Mouse (Mus musculus): ENCODE results near the gene Cerkl.

The Cerkl gene

GRCm38 (mm10) chr2:79378346-79379086, 78.1 kb downstream of the Cerkl start:
- no peak for DNase-seq (ENCODE audit: extremely low spot score, low read depth, low spot score)

- DNase-seq (ENCODE audit: extremely low spot score, low read depth, low spot score): no peak
These were observed 83.9 kb downstream of the Cerkl start for GRCm38 (mm10) chr2:79372486-79373200.

GRCm38 (mm10) chr2:79372154-79372467, 84.5 kb downstream of the Cerkl start:
- no peak for DNase-seq (ENCODE audit: extremely low spot score, low read depth, low spot score)

GRCm38 (mm10) chr2:79371326-79372153, 85.0 kb downstream of the Cerkl start:
- no peak for DNase-seq (ENCODE audit: extremely low spot score, low read depth, low spot score)

- DNase-seq (ENCODE audit: extremely low spot score, low read depth, low spot score): no peak
These were observed 85.8 kb downstream of the Cerkl start for GRCm38 (mm10) chr2:79370711-79371312.

GRCm38 (mm10) chr2:79369905-79370304, 86.7 kb downstream of the Cerkl start:
- no peak for DNase-seq (ENCODE audit: extremely low spot score, low read depth, low spot score)

GRCm38 (mm10) chr2:79369061-79369524, 87.5 kb downstream of the Cerkl start:
- DNase-seq (ENCODE audit: extremely low spot score, low read depth, low spot score): no peak

GRCm38 (mm10) chr2:79368661-79369060, 87.9 kb downstream of the Cerkl start:
- no peak for DNase-seq (ENCODE audit: extremely low spot score, low read depth, low spot score)

- no peak for DNase-seq (ENCODE audit: extremely low spot score, low read depth, low spot score)
These were observed 88.8 kb downstream of the Cerkl start for GRCm38 (mm10) chr2:79367451-79368450.

GRCm38 (mm10) chr2:79363920-79364319, 92.7 kb downstream of the Cerkl start:
- DNase-seq (ENCODE audit: extremely low spot score, low read depth, low spot score): no peak

GRCm38 (mm10) chr2:79362029-79362428, 94.6 kb downstream of the Cerkl start:
- DNase-seq (ENCODE audit: extremely low spot score, low read depth, low spot score): no peak

- no peak for DNase-seq (ENCODE audit: extremely low spot score, low read depth, low spot score)
These were observed 98.8 kb downstream of the Cerkl start for GRCm38 (mm10) chr2:79357835-79358234.

GRCm38 (mm10) chr2:79354773-79355172, 101.8 kb downstream of the Cerkl start:
- DNase-seq (ENCODE audit: extremely low spot score, low read depth, low spot score): no peak

- no peak for DNase-seq (ENCODE audit: extremely low spot score, low read depth, low spot score)
These were observed 104.3 kb downstream of the Cerkl start for GRCm38 (mm10) chr2:79352100-79352802.

GRCm38 (mm10) chr2:79351179-79352099, 105.1 kb downstream of the Cerkl start:
- DNase-seq (ENCODE audit: extremely low spot score, low read depth, low spot score): no peak

- DNase-seq (ENCODE audit: extremely low spot score, low read depth, low spot score): no peak
These were observed 113.5 kb downstream of the Cerkl start for GRCm38 (mm10) chr2:79343115-79343514.

GRCm38 (mm10) chr2:79339003-79339402, 117.6 kb downstream of the Cerkl start:
- DNase-seq (ENCODE audit: extremely low spot score, low read depth, low spot score): no peak

GRCm38 (mm10) chr2:79336141-79336540, 120.4 kb downstream of the Cerkl start:
- DNase-seq (ENCODE audit: extremely low spot score, low read depth, low spot score): no peak

All from hindlimb bud, embryonic 11.5 days (tissue).